Mouse (Mus musculus): ENCODE measurements around the gene Capn9. TPM values are rescaled to one million over a fixed set of nuclear protein-coding genes. Genes with fewer than 3 reads are reported as not detected.

Capn9 gene
- polyA plus RNA-seq, 1 experiment: 0.07 TPM

GRCm38 (mm10) chr8:124585718-124586425, 10.0 kb downstream of the Capn9 start:
- Histone ChIP-seq H3K27me3 (ENCODE audit: control insufficient read depth, insufficient read depth, low read length) (no peaks in the 10 kb centered on the region), H3K36me3 (ENCODE audit: control insufficient read depth, insufficient read depth, low read length) (no peaks in the 10 kb centered on the region), H3K4me1 (ENCODE audit: control insufficient read depth, insufficient read depth, insufficient read length) (no peaks in the 10 kb centered on the region), H3K27ac (ENCODE audit: insufficient read depth, low read length) (no peak overlapping the region; the same call in 1 of the 2 replicates), H3K4me3 (ENCODE audit: extremely low read depth, insufficient read depth, insufficient read length) (no peak overlapping the region)
- TF ChIP-seq CTCF (IDR thresholded peaks at IDR 0.05; ENCODE audit: extremely low read depth, insufficient read depth, insufficient read length, insufficient replicate concordance): no peak
- TF ChIP-seq POLR2A (IDR thresholded peaks at IDR 0.05; ENCODE audit: low read depth, low read length): no peak
- no peak for DNase-seq (ENCODE audit: low read depth in 1 of 2, low spot score in 2 of 2)
- 19% methylated on average over 2 of the region's 3 CpGs for WGBS

- no peak for DNase-seq (ENCODE audit: low read depth in 1 of 2, low spot score in 2 of 2)
- no peak overlapping the region for H3K4me3 ChIP-seq (ENCODE audit: extremely low read depth, insufficient read depth, insufficient read length)
- H3K27me3 ChIP-seq (ENCODE audit: control insufficient read depth, insufficient read depth, low read length): no peaks in the 10 kb centered on the region
- no peak for TF ChIP-seq CTCF (IDR thresholded peaks at IDR 0.05; ENCODE audit: extremely low read depth, insufficient read depth, insufficient read length, insufficient replicate concordance)
- TF ChIP-seq POLR2A (IDR thresholded peaks at IDR 0.05; ENCODE audit: low read depth, low read length): no peak
- H3K36me3 ChIP-seq (ENCODE audit: control insufficient read depth, insufficient read depth, low read length): no peaks in the 10 kb centered on the region
- no peaks in the 10 kb centered on the region for H3K4me1 ChIP-seq (ENCODE audit: control insufficient read depth, insufficient read depth, insufficient read length)
- WGBS: 76% methylated on average over 2 of the region's 2 CpGs
- H3K27ac ChIP-seq (ENCODE audit: insufficient read depth, low read length): no peak overlapping the region
Measured at GRCm38 (mm10) chr8:124586556-124586955, 10.6 kb downstream of the Capn9 start.

- no peak overlapping the region for H3K4me3 ChIP-seq (ENCODE audit: extremely low read depth, insufficient read depth, insufficient read length)
- H3K36me3 ChIP-seq (ENCODE audit: control insufficient read depth, insufficient read depth, low read length): no peaks in the 10 kb centered on the region
- TF ChIP-seq POLR2A (IDR thresholded peaks at IDR 0.05; ENCODE audit: low read depth, low read length) (no peak), CTCF (IDR thresholded peaks at IDR 0.05; ENCODE audit: extremely low read depth, insufficient read depth, insufficient read length, insufficient replicate concordance) (no peak)
- whole genome bisulfite sequencing: 70% methylated on average over 4 of the region's 4 CpGs
- no peak overlapping the region for H3K27ac ChIP-seq (ENCODE audit: insufficient read depth, low read length)
- H3K4me1 ChIP-seq (ENCODE audit: control insufficient read depth, insufficient read depth, insufficient read length): no peaks in the 10 kb centered on the region
- no peaks in the 10 kb centered on the region for H3K27me3 ChIP-seq (ENCODE audit: control insufficient read depth, insufficient read depth, low read length)
- DNase-seq (ENCODE audit: low read depth in 1 of 2, low spot score in 2 of 2): no peak
Measured at GRCm38 (mm10) chr8:124589393-124589792, 13.5 kb downstream of the Capn9 start.

- TF ChIP-seq CTCF (IDR thresholded peaks at IDR 0.05; ENCODE audit: extremely low read depth, insufficient read depth, insufficient read length, insufficient replicate concordance) (no peak), POLR2A (IDR thresholded peaks at IDR 0.05; ENCODE audit: low read depth, low read length) (no peak)
- Histone ChIP-seq H3K36me3 (ENCODE audit: control insufficient read depth, insufficient read depth, low read length) (no peaks in the 10 kb centered on the region), H3K27ac (ENCODE audit: insufficient read depth, low read length) (no peak overlapping the region), H3K27me3 (ENCODE audit: control insufficient read depth, insufficient read depth, low read length) (no peaks in the 10 kb centered on the region), H3K4me3 (ENCODE audit: extremely low read depth, insufficient read depth, insufficient read length) (no peak overlapping the region), H3K4me1 (ENCODE audit: control insufficient read depth, insufficient read depth, insufficient read length) (no peaks in the 10 kb centered on the region)
- no peak for DNase-seq (ENCODE audit: low read depth in 1 of 2, low spot score in 2 of 2)
- WGBS: 73% methylated on average over 5 of the region's 5 CpGs
Measured at GRCm38 (mm10) chr8:124604066-124604465, 28.2 kb downstream of the Capn9 start.

GRCm38 (mm10) chr8:124608239-124608971, 32.5 kb downstream of the Capn9 start:
- Histone ChIP-seq H3K27me3 (ENCODE audit: control insufficient read depth, insufficient read depth, low read length) (no peaks in the 10 kb centered on the region), H3K27ac (ENCODE audit: insufficient read depth, low read length) (no peak overlapping the region), H3K36me3 (ENCODE audit: control insufficient read depth, insufficient read depth, low read length) (no peaks in the 10 kb centered on the region), H3K4me3 (ENCODE audit: extremely low read depth, insufficient read depth, insufficient read length) (no peak overlapping the region), H3K4me1 (ENCODE audit: control insufficient read depth, insufficient read depth, insufficient read length) (no peaks in the 10 kb centered on the region)
- DNase-seq (ENCODE audit: low read depth in 1 of 2, low spot score in 2 of 2): no peak
- 64% methylated on average over 13 of the region's 13 CpGs for WGBS
- TF ChIP-seq CTCF (IDR thresholded peaks at IDR 0.05; ENCODE audit: extremely low read depth, insufficient read depth, insufficient read length, insufficient replicate concordance) (peak; percentile 29; the same call in 1 of the 2 replicates), POLR2A (IDR thresholded peaks at IDR 0.05; ENCODE audit: low read depth, low read length) (no peak)

- Histone ChIP-seq H3K36me3 (ENCODE audit: control insufficient read depth, insufficient read depth, low read length) (no peaks in the 10 kb centered on the region), H3K4me1 (ENCODE audit: control insufficient read depth, insufficient read depth, insufficient read length) (no peaks in the 10 kb centered on the region), H3K27ac (ENCODE audit: insufficient read depth, low read length) (no peak overlapping the region), H3K4me3 (ENCODE audit: extremely low read depth, insufficient read depth, insufficient read length) (no peak overlapping the region), H3K27me3 (ENCODE audit: control insufficient read depth, insufficient read depth, low read length) (no peaks in the 10 kb centered on the region)
- TF ChIP-seq POLR2A (IDR thresholded peaks at IDR 0.05; ENCODE audit: low read depth, low read length): no peak
- no peak for TF ChIP-seq CTCF (IDR thresholded peaks at IDR 0.05; ENCODE audit: extremely low read depth, insufficient read depth, insufficient read length, insufficient replicate concordance)
- 68% methylated on average over 9 of the region's 9 CpGs for WGBS
- no peak for DNase-seq (ENCODE audit: low read depth in 1 of 2, low spot score in 2 of 2)
Measured at GRCm38 (mm10) chr8:124608972-124609353, 33.1 kb downstream of the Capn9 start.

- TF ChIP-seq CTCF (IDR thresholded peaks at IDR 0.05; ENCODE audit: extremely low read depth, insufficient read depth, insufficient read length, insufficient replicate concordance): no peak
- no peak for TF ChIP-seq POLR2A (IDR thresholded peaks at IDR 0.05; ENCODE audit: low read depth, low read length)
- DNase-seq (ENCODE audit: low read depth in 1 of 2, low spot score in 2 of 2): no peak
- Histone ChIP-seq H3K4me3 (ENCODE audit: extremely low read depth, insufficient read depth, insufficient read length) (no peak overlapping the region), H3K4me1 (ENCODE audit: control insufficient read depth, insufficient read depth, insufficient read length) (no peaks in the 10 kb centered on the region), H3K36me3 (ENCODE audit: control insufficient read depth, insufficient read depth, low read length) (no peaks in the 10 kb centered on the region), H3K27ac (ENCODE audit: insufficient read depth, low read length) (no peak overlapping the region), H3K27me3 (ENCODE audit: control insufficient read depth, insufficient read depth, low read length) (no peaks in the 10 kb centered on the region)
- WGBS: 78% methylated on average over 5 of the region's 6 CpGs
Measured at GRCm38 (mm10) chr8:124614325-124614724, 38.4 kb downstream of the Capn9 start.

Measured in spleen, adult 2 months (tissue).